Mouse (Mus musculus): ENCODE results near the gene Zdhhc7.

The Zdhhc7 gene

GRCm38 (mm10) chr8:120101068-120101972 is at the start of gene Zdhhc7:
TSS of gene Zdhhc7 (minus strand) at chr8:120101482.
- H3K36me3 ChIP-seq (ENCODE audit: insufficient read depth, low read length) = 0 out of 2 replicates have a peak, but pooled peaks cover 4% of the 10 kb centered on the region
- TF ChIP-seq NANOG (IDR thresholded peaks at IDR 0.05; ENCODE audit: borderline replicate concordance, low read length) (no peak), POU5F1 (IDR thresholded peaks at IDR 0.05; ENCODE audit: borderline replicate concordance, low read length) (no peak), CTCF (conservative IDR thresholded peaks at IDR 0.05; ENCODE audit: low read length) (no peak)
- H3K27me3 ChIP-seq (ENCODE audit: insufficient read depth, low read length) = peaks cover 5% of the 10 kb centered on the region; the same call in 1 of the 2 replicates
- no peaks in the 10 kb centered on the region for H3K9me3 ChIP-seq (ENCODE audit: low read length)
- H3K4me1 ChIP-seq (replicated peaks; ENCODE audit: low read depth, low read length) = peaks cover 53% of the 10 kb centered on the region
- H3K4me3 ChIP-seq (replicated peaks; ENCODE audit: low read length) = peak within 1 kb of the TSS; percentile 93

GRCm38 (mm10) chr8:120150028-120150427 is 48.7 kb upstream of the Zdhhc7 start:
- Histone ChIP-seq H3K27me3 (ENCODE audit: insufficient read depth, low read length) (peaks cover 4% of the 10 kb centered on the region; the same call in 1 of the 2 replicates), H3K4me3 (replicated peaks; ENCODE audit: low read length) (no peak overlapping the region), H3K9me3 (ENCODE audit: low read length) (no peaks in the 10 kb centered on the region), H3K36me3 (ENCODE audit: insufficient read depth, low read length) (no peaks in the 10 kb centered on the region), H3K4me1 (replicated peaks; ENCODE audit: low read depth, low read length) (peaks cover 39% of the 10 kb centered on the region)
- no peak for TF ChIP-seq CTCF (conservative IDR thresholded peaks at IDR 0.05; ENCODE audit: low read length)
- TF ChIP-seq POU5F1 (IDR thresholded peaks at IDR 0.05; ENCODE audit: borderline replicate concordance, low read length) = no peak
- no peak for TF ChIP-seq NANOG (IDR thresholded peaks at IDR 0.05; ENCODE audit: borderline replicate concordance, low read length)

GRCm38 (mm10) chr8:120146051-120146450 is 44.8 kb upstream of the Zdhhc7 start:
- H3K4me3 ChIP-seq (replicated peaks; ENCODE audit: low read length) = no peak overlapping the region
- no peaks in the 10 kb centered on the region for H3K9me3 ChIP-seq (ENCODE audit: low read length)
- peaks cover 23% of the 10 kb centered on the region for H3K4me1 ChIP-seq (replicated peaks; ENCODE audit: low read depth, low read length)
- TF ChIP-seq CTCF (conservative IDR thresholded peaks at IDR 0.05; ENCODE audit: low read length) = no peak
- no peak for TF ChIP-seq POU5F1 (IDR thresholded peaks at IDR 0.05; ENCODE audit: borderline replicate concordance, low read length)
- TF ChIP-seq NANOG (IDR thresholded peaks at IDR 0.05; ENCODE audit: borderline replicate concordance, low read length) = no peak
- no peaks in the 10 kb centered on the region for H3K36me3 ChIP-seq (ENCODE audit: insufficient read depth, low read length)
- peaks cover 13% of the 10 kb centered on the region for H3K27me3 ChIP-seq (ENCODE audit: insufficient read depth, low read length)

GRCm38 (mm10) chr8:120144652-120145301 is 43.5 kb upstream of the Zdhhc7 start:
- peaks cover 20% of the 10 kb centered on the region for H3K27me3 ChIP-seq (ENCODE audit: insufficient read depth, low read length)
- H3K4me3 ChIP-seq (replicated peaks; ENCODE audit: low read length) = no peak overlapping the region
- no peaks in the 10 kb centered on the region for H3K9me3 ChIP-seq (ENCODE audit: low read length)
- H3K4me1 ChIP-seq (replicated peaks; ENCODE audit: low read depth, low read length) = peaks cover 23% of the 10 kb centered on the region
- TF ChIP-seq POU5F1 (IDR thresholded peaks at IDR 0.05; ENCODE audit: borderline replicate concordance, low read length) (no peak), CTCF (conservative IDR thresholded peaks at IDR 0.05; ENCODE audit: low read length) (no peak), NANOG (IDR thresholded peaks at IDR 0.05; ENCODE audit: borderline replicate concordance, low read length) (no peak)
- no peaks in the 10 kb centered on the region for H3K36me3 ChIP-seq (ENCODE audit: insufficient read depth, low read length)

- no peak overlapping the region for H3K4me3 ChIP-seq (replicated peaks; ENCODE audit: low read length)
- H3K9me3 ChIP-seq (ENCODE audit: low read length) = no peaks in the 10 kb centered on the region
- no peaks in the 10 kb centered on the region for H3K36me3 ChIP-seq (ENCODE audit: insufficient read depth, low read length)
- peaks cover 23% of the 10 kb centered on the region for H3K4me1 ChIP-seq (replicated peaks; ENCODE audit: low read depth, low read length)
- peaks cover 23% of the 10 kb centered on the region for H3K27me3 ChIP-seq (ENCODE audit: insufficient read depth, low read length)
- TF ChIP-seq POU5F1 (IDR thresholded peaks at IDR 0.05; ENCODE audit: borderline replicate concordance, low read length) (no peak), CTCF (conservative IDR thresholded peaks at IDR 0.05; ENCODE audit: low read length) (no peak), NANOG (IDR thresholded peaks at IDR 0.05; ENCODE audit: borderline replicate concordance, low read length) (no peak)
Measured at GRCm38 (mm10) chr8:120143911-120144651, 42.8 kb upstream of the Zdhhc7 start.

- no peaks in the 10 kb centered on the region for H3K9me3 ChIP-seq (ENCODE audit: low read length)
- peaks cover 29% of the 10 kb centered on the region for H3K27me3 ChIP-seq (ENCODE audit: insufficient read depth, low read length)
- no peaks in the 10 kb centered on the region for H3K36me3 ChIP-seq (ENCODE audit: insufficient read depth, low read length)
- no peak overlapping the region for H3K4me3 ChIP-seq (replicated peaks; ENCODE audit: low read length)
- TF ChIP-seq CTCF (conservative IDR thresholded peaks at IDR 0.05; ENCODE audit: low read length) (no peak), POU5F1 (IDR thresholded peaks at IDR 0.05; ENCODE audit: borderline replicate concordance, low read length) (no peak), NANOG (IDR thresholded peaks at IDR 0.05; ENCODE audit: borderline replicate concordance, low read length) (no peak)
- peaks cover 12% of the 10 kb centered on the region for H3K4me1 ChIP-seq (replicated peaks; ENCODE audit: low read depth, low read length)
Measured at GRCm38 (mm10) chr8:120140769-120141168, 39.5 kb upstream of the Zdhhc7 start.

GRCm38 (mm10) chr8:120138958-120139357 is 37.7 kb upstream of the Zdhhc7 start:
- TF ChIP-seq CTCF (conservative IDR thresholded peaks at IDR 0.05; ENCODE audit: low read length) = no peak
- TF ChIP-seq POU5F1 (IDR thresholded peaks at IDR 0.05; ENCODE audit: borderline replicate concordance, low read length) = no peak
- no peak for TF ChIP-seq NANOG (IDR thresholded peaks at IDR 0.05; ENCODE audit: borderline replicate concordance, low read length)
- no peaks in the 10 kb centered on the region for H3K9me3 ChIP-seq (ENCODE audit: low read length)
- H3K36me3 ChIP-seq (ENCODE audit: insufficient read depth, low read length) = no peaks in the 10 kb centered on the region
- H3K4me3 ChIP-seq (replicated peaks; ENCODE audit: low read length) = no peak overlapping the region
- peaks cover 27% of the 10 kb centered on the region for H3K27me3 ChIP-seq (ENCODE audit: insufficient read depth, low read length)
- no peaks in the 10 kb centered on the region for H3K4me1 ChIP-seq (replicated peaks; ENCODE audit: low read depth, low read length)

- no peaks in the 10 kb centered on the region for H3K36me3 ChIP-seq (ENCODE audit: insufficient read depth, low read length)
- TF ChIP-seq CTCF (conservative IDR thresholded peaks at IDR 0.05; ENCODE audit: low read length) = no peak
- TF ChIP-seq POU5F1 (IDR thresholded peaks at IDR 0.05; ENCODE audit: borderline replicate concordance, low read length) = no peak
- TF ChIP-seq NANOG (IDR thresholded peaks at IDR 0.05; ENCODE audit: borderline replicate concordance, low read length) = no peak
Measured at GRCm38 (mm10) chr8:120136618-120137017, 35.3 kb upstream of the Zdhhc7 start.

More at GRCm38 (mm10) chr8:120136618-120137017, 35.3 kb upstream of the Zdhhc7 start:
- Histone ChIP-seq H3K27me3 (ENCODE audit: insufficient read depth, low read length) (peaks cover 21% of the 10 kb centered on the region), H3K4me3 (replicated peaks; ENCODE audit: low read length) (no peak overlapping the region), H3K4me1 (replicated peaks; ENCODE audit: low read depth, low read length) (no peaks in the 10 kb centered on the region), H3K9me3 (ENCODE audit: low read length) (no peaks in the 10 kb centered on the region)

Measured in E14TG2a.4 (cell line).